Mouse (Mus musculus): ENCODE data around the gene Zmynd10.

Gene Zmynd10

GRCm38 (mm10) chr9:107542721-107543120 is 4.4 kb upstream of the Zmynd10 start:
- H3K4me3 ChIP-seq (replicated peaks; ENCODE audit: low read length), result peak overlapping the region; percentile 88
- peaks cover 5% of the 10 kb centered on the region for H3K27me3 ChIP-seq (ENCODE audit: insufficient read depth, low read length)
- H3K4me1 ChIP-seq (replicated peaks; ENCODE audit: low read depth, low read length), result peaks cover 72% of the 10 kb centered on the region
- H3K36me3 ChIP-seq (ENCODE audit: insufficient read depth, low read length), result peaks cover 48% of the 10 kb centered on the region
- H3K9me3 ChIP-seq (ENCODE audit: low read length), result no peaks in the 10 kb centered on the region
- no peak for TF ChIP-seq CTCF (conservative IDR thresholded peaks at IDR 0.05; ENCODE audit: low read length)
- TF ChIP-seq NANOG (IDR thresholded peaks at IDR 0.05; ENCODE audit: borderline replicate concordance, low read length), result no peak

GRCm38 (mm10) chr9:107543299-107543698 is 3.8 kb upstream of the Zmynd10 start:
- Histone ChIP-seq H3K36me3 (ENCODE audit: insufficient read depth, low read length) (peaks cover 42% of the 10 kb centered on the region), H3K27me3 (ENCODE audit: insufficient read depth, low read length) (peaks cover 10% of the 10 kb centered on the region), H3K4me1 (replicated peaks; ENCODE audit: low read depth, low read length) (peaks cover 70% of the 10 kb centered on the region), H3K4me3 (replicated peaks; ENCODE audit: low read length) (no peak overlapping the region), H3K9me3 (ENCODE audit: low read length) (no peaks in the 10 kb centered on the region)
- no peak for TF ChIP-seq POU5F1 (IDR thresholded peaks at IDR 0.05; ENCODE audit: borderline replicate concordance, low read length)
- TF ChIP-seq CTCF (conservative IDR thresholded peaks at IDR 0.05; ENCODE audit: low read length), result no peak
- no peak for TF ChIP-seq NANOG (IDR thresholded peaks at IDR 0.05; ENCODE audit: borderline replicate concordance, low read length)

- Histone ChIP-seq H3K27me3 (ENCODE audit: insufficient read depth, low read length) (peaks cover 20% of the 10 kb centered on the region), H3K9me3 (ENCODE audit: low read length) (no peaks in the 10 kb centered on the region), H3K4me3 (replicated peaks; ENCODE audit: low read length) (no peak overlapping the region), H3K36me3 (ENCODE audit: insufficient read depth, low read length) (peaks cover 33% of the 10 kb centered on the region), H3K4me1 (replicated peaks; ENCODE audit: low read depth, low read length) (peaks cover 74% of the 10 kb centered on the region)
- no peak for TF ChIP-seq POU5F1 (IDR thresholded peaks at IDR 0.05; ENCODE audit: borderline replicate concordance, low read length)
- no peak for TF ChIP-seq NANOG (IDR thresholded peaks at IDR 0.05; ENCODE audit: borderline replicate concordance, low read length)
- no peak for TF ChIP-seq CTCF (conservative IDR thresholded peaks at IDR 0.05; ENCODE audit: low read length)
Observed at GRCm38 (mm10) chr9:107544196-107544700, 2.9 kb upstream of the Zmynd10 start.

GRCm38 (mm10) chr9:107544729-107545128 is 2.4 kb upstream of the Zmynd10 start:
- Histone ChIP-seq H3K36me3 (ENCODE audit: insufficient read depth, low read length) (peaks cover 28% of the 10 kb centered on the region), H3K4me3 (replicated peaks; ENCODE audit: low read length) (no peak overlapping the region), H3K9me3 (ENCODE audit: low read length) (no peaks in the 10 kb centered on the region), H3K4me1 (replicated peaks; ENCODE audit: low read depth, low read length) (peaks cover 77% of the 10 kb centered on the region), H3K27me3 (ENCODE audit: insufficient read depth, low read length) (peaks cover 25% of the 10 kb centered on the region)
- TF ChIP-seq NANOG (IDR thresholded peaks at IDR 0.05; ENCODE audit: borderline replicate concordance, low read length), result no peak
- no peak for TF ChIP-seq POU5F1 (IDR thresholded peaks at IDR 0.05; ENCODE audit: borderline replicate concordance, low read length)
- no peak for TF ChIP-seq CTCF (conservative IDR thresholded peaks at IDR 0.05; ENCODE audit: low read length)

- peaks cover 23% of the 10 kb centered on the region for H3K36me3 ChIP-seq (ENCODE audit: insufficient read depth, low read length)
- H3K27me3 ChIP-seq (ENCODE audit: insufficient read depth, low read length), result peaks cover 29% of the 10 kb centered on the region
- H3K9me3 ChIP-seq (ENCODE audit: low read length), result no peaks in the 10 kb centered on the region
- H3K4me1 ChIP-seq (replicated peaks; ENCODE audit: low read depth, low read length), result peaks cover 77% of the 10 kb centered on the region
- no peak for TF ChIP-seq POU5F1 (IDR thresholded peaks at IDR 0.05; ENCODE audit: borderline replicate concordance, low read length)
- H3K4me3 ChIP-seq (replicated peaks; ENCODE audit: low read length), result no peak overlapping the region
Observed at GRCm38 (mm10) chr9:107545199-107545598, 1.9 kb upstream of the Zmynd10 start.

- Histone ChIP-seq H3K27me3 (ENCODE audit: insufficient read depth, low read length) (peaks cover 33% of the 10 kb centered on the region), H3K4me3 (replicated peaks; ENCODE audit: low read length) (no peak overlapping the region), H3K4me1 (replicated peaks; ENCODE audit: low read depth, low read length) (peaks cover 79% of the 10 kb centered on the region), H3K9me3 (ENCODE audit: low read length) (no peaks in the 10 kb centered on the region), H3K36me3 (ENCODE audit: insufficient read depth, low read length) (peaks cover 20% of the 10 kb centered on the region)
- TF ChIP-seq CTCF (conservative IDR thresholded peaks at IDR 0.05; ENCODE audit: low read length) (peak; percentile 92), POU5F1 (IDR thresholded peaks at IDR 0.05; ENCODE audit: borderline replicate concordance, low read length) (no peak)
Observed at GRCm38 (mm10) chr9:107545602-107546001, 1.5 kb upstream of the Zmynd10 start.

- Histone ChIP-seq H3K27me3 (ENCODE audit: insufficient read depth, low read length) (peaks cover 57% of the 10 kb centered on the region), H3K9me3 (ENCODE audit: low read length) (no peaks in the 10 kb centered on the region), H3K4me3 (replicated peaks; ENCODE audit: low read length) (no peak overlapping the region), H3K36me3 (ENCODE audit: insufficient read depth, low read length) (peaks cover 20% of the 10 kb centered on the region), H3K4me1 (replicated peaks; ENCODE audit: low read depth, low read length) (peaks cover 82% of the 10 kb centered on the region)
- TF ChIP-seq NANOG (IDR thresholded peaks at IDR 0.05; ENCODE audit: borderline replicate concordance, low read length), result no peak
- TF ChIP-seq CTCF (conservative IDR thresholded peaks at IDR 0.05; ENCODE audit: low read length), result no peak
- TF ChIP-seq POU5F1 (IDR thresholded peaks at IDR 0.05; ENCODE audit: borderline replicate concordance, low read length), result no peak
Observed at GRCm38 (mm10) chr9:107547957-107548356, 859 bp downstream of the Zmynd10 start.

GRCm38 (mm10) chr9:107548820-107549219 is 1.7 kb downstream of the Zmynd10 start:
- Histone ChIP-seq H3K36me3 (ENCODE audit: insufficient read depth, low read length) (peaks cover 17% of the 10 kb centered on the region), H3K4me1 (replicated peaks; ENCODE audit: low read depth, low read length) (peaks cover 85% of the 10 kb centered on the region), H3K4me3 (replicated peaks; ENCODE audit: low read length) (no peak overlapping the region), H3K9me3 (ENCODE audit: low read length) (no peaks in the 10 kb centered on the region), H3K27me3 (ENCODE audit: insufficient read depth, low read length) (peaks cover 64% of the 10 kb centered on the region)
- TF ChIP-seq CTCF (conservative IDR thresholded peaks at IDR 0.05; ENCODE audit: low read length) (no peak), NANOG (IDR thresholded peaks at IDR 0.05; ENCODE audit: borderline replicate concordance, low read length) (no peak), POU5F1 (IDR thresholded peaks at IDR 0.05; ENCODE audit: borderline replicate concordance, low read length) (no peak)

GRCm38 (mm10) chr9:107549297-107550074 is 2.4 kb downstream of the Zmynd10 start:
- H3K4me3 ChIP-seq (replicated peaks; ENCODE audit: low read length), result no peak overlapping the region
- H3K27me3 ChIP-seq (ENCODE audit: insufficient read depth, low read length), result peaks cover 64% of the 10 kb centered on the region
- H3K36me3 ChIP-seq (ENCODE audit: insufficient read depth, low read length), result peaks cover 10% of the 10 kb centered on the region
- H3K4me1 ChIP-seq (replicated peaks; ENCODE audit: low read depth, low read length), result peaks cover 80% of the 10 kb centered on the region
- TF ChIP-seq CTCF (conservative IDR thresholded peaks at IDR 0.05; ENCODE audit: low read length), result no peak
- no peak for TF ChIP-seq POU5F1 (IDR thresholded peaks at IDR 0.05; ENCODE audit: borderline replicate concordance, low read length)
- TF ChIP-seq NANOG (IDR thresholded peaks at IDR 0.05; ENCODE audit: borderline replicate concordance, low read length), result no peak
- H3K9me3 ChIP-seq (ENCODE audit: low read length), result no peaks in the 10 kb centered on the region

Measured in E14TG2a.4 (cell line).